ENCODE assay signal across 20 mouse cellular contexts in genomic region chr7:109963707-109964106, GRCm38 (mm10). TPM values are rescaled to one million over a fixed set of nuclear protein-coding genes. Genes with fewer than 3 reads are reported as not detected.
DNase-seq lines count a peak whose midpoint lies in the region; ATAC-seq and TF ChIP-seq lines count a peak whose summit lies in the region.
"Had no signal": no experiment of that assay in that cellular context is flagged by ENCODE, and none has a peak within 500 bp of the region (broad histone marks: within the 10 kb centered on the region; RNA-seq: fewer than 3 reads in every experiment).

No protein-coding gene starts in this region.

- H3K9me3 ChIP-seq in kidney, postnatal 0 days (replicated peaks; ENCODE audit: low read length) = no peaks in the 10 kb centered on the region
- H3K9me3 ChIP-seq in midbrain, embryonic 11.5 days (ENCODE audit: control insufficient read depth, low read length) = no peaks in the 10 kb centered on the region; the same call in 1 of the 2 replicates
- H3K9me3 ChIP-seq in midbrain, embryonic 13.5 days = no peaks in the 10 kb centered on the region

- no peak overlapping the region for H3K9ac ChIP-seq in kidney, postnatal 0 days (ENCODE audit: low read depth, low read length)
- H3K9ac ChIP-seq in midbrain, embryonic 11.5 days (ENCODE audit: low read length) = no peak overlapping the region
- H3K9ac ChIP-seq in midbrain, embryonic 13.5 days (replicated peaks) = no peak overlapping the region
- H3K9ac ChIP-seq: limb, embryonic 13.5 days had no signal

- 97% methylated on average over 4 of the region's 4 CpGs for WGBS in kidney, postnatal 0 days
- 91% methylated on average over 4 of the region's 4 CpGs for WGBS in midbrain, embryonic 11.5 days
- WGBS in midbrain, embryonic 13.5 days = 94% methylated on average over 4 of the region's 4 CpGs

- no peaks in the 10 kb centered on the region for H3K36me3 ChIP-seq in kidney, postnatal 0 days (ENCODE audit: insufficient read depth, low read length)
- no peaks in the 10 kb centered on the region for H3K36me3 ChIP-seq in midbrain, embryonic 11.5 days (ENCODE audit: control insufficient read depth, insufficient read depth, low read length)
- no peaks in the 10 kb centered on the region for H3K36me3 ChIP-seq in midbrain, embryonic 13.5 days
- H3K36me3 ChIP-seq: limb, embryonic 13.5 days had no signal

- H3K4me3 ChIP-seq in kidney, postnatal 0 days (replicated peaks; ENCODE audit: low read depth, low read length) = no peak overlapping the region
- no peak overlapping the region for H3K4me3 ChIP-seq in midbrain, embryonic 11.5 days (ENCODE audit: low read depth, low read length)
- H3K4me3 ChIP-seq in midbrain, embryonic 13.5 days (replicated peaks) = no peak overlapping the region
- H3K4me3 ChIP-seq: limb, embryonic 13.5 days had no signal

- H3K27ac ChIP-seq in kidney, postnatal 0 days = no peak overlapping the region
- no peak overlapping the region for H3K27ac ChIP-seq in midbrain, embryonic 11.5 days (ENCODE audit: low read depth, low read length)
- no peak overlapping the region for H3K27ac ChIP-seq in midbrain, embryonic 13.5 days

- peak; percentile 28; the same call in 1 of the 2 replicates for TF ChIP-seq CTCF in kidney, postnatal 0 days (IDR thresholded peaks at IDR 0.05; ENCODE audit: low read depth)

- H3K4me2 ChIP-seq in kidney, postnatal 0 days (ENCODE audit: low read length) = no peak overlapping the region
- H3K4me2 ChIP-seq in midbrain, embryonic 11.5 days = no peak overlapping the region
- no peak overlapping the region for H3K4me2 ChIP-seq in midbrain, embryonic 13.5 days (replicated peaks)
- H3K4me2 ChIP-seq: limb, embryonic 13.5 days had no signal

- H3K4me1 ChIP-seq in kidney, postnatal 0 days (replicated peaks; ENCODE audit: insufficient read depth, low read length) = no peaks in the 10 kb centered on the region
- H3K4me1 ChIP-seq in midbrain, embryonic 11.5 days (ENCODE audit: control insufficient read depth, insufficient read depth, low read length) = peaks cover 11% of the 10 kb centered on the region
- peaks cover 22% of the 10 kb centered on the region for H3K4me1 ChIP-seq in midbrain, embryonic 13.5 days (replicated peaks)

- no peak for ATAC-seq in kidney, postnatal 0 days (replicated peaks; ENCODE audit: low FRiP score, low read depth)
- ATAC-seq in midbrain, embryonic 11.5 days (ENCODE audit: low FRiP score) = no peak
- ATAC-seq in midbrain, embryonic 13.5 days = no peak
- ATAC-seq: activated CD4-positive, CD25-positive, alpha-beta regulatory T cell, adult 4 months; forebrain, embryonic 16.5 days; hindbrain, embryonic 16.5 days had no signal

- no peaks in the 10 kb centered on the region for H3K27me3 ChIP-seq in kidney, postnatal 0 days (ENCODE audit: insufficient read depth, low read length)
- no peaks in the 10 kb centered on the region for H3K27me3 ChIP-seq in midbrain, embryonic 11.5 days (ENCODE audit: control insufficient read depth, insufficient read depth, low read length)
- H3K27me3 ChIP-seq in midbrain, embryonic 13.5 days = no peaks in the 10 kb centered on the region
- H3K27me3 ChIP-seq: limb, embryonic 13.5 days had no signal

- DNase-seq in kidney, postnatal 0 days (ENCODE audit: low spot score) = no peak
- no peak for DNase-seq in kidney, adult 9 months
- peak; percentile 79 for DNase-seq in midbrain, embryonic 11.5 days (ENCODE audit: low spot score, missing footprints)
- peak; percentile 88 for DNase-seq in R1 (ENCODE audit: low read depth, low spot score)
- no peak for DNase-seq in frontal cortex, postnatal 10 days (ENCODE audit: low spot score in 2 of 2)
- DNase-seq in cerebellum, postnatal 4 days (ENCODE audit: low spot score in 2 of 2) = no peak
- DNase-seq: adrenal gland, postnatal 25 days; cerebellum, adult 11 months; cerebellum, postnatal 10 days; embryo, embryonic 11 days; heart, adult 18-20 months; kidney, adult 18-20 months; kidney, postnatal 36 days; lung, postnatal 4 days; right cerebral cortex, postnatal 4 days had no signal

RNA-seq across cellular contexts. Expression of gene Dennd5a, which starts 3.4 kb away (rescaled TPM):
- 32.3 and 35.0 TPM in 2 replicates for polyA plus RNA-seq in kidney, postnatal 0 days (2015; fragmentation: Nextera tagmentation; extraction: Ambion mirVana)
- polyA plus RNA-seq in midbrain, embryonic 11.5 days (2014; fragmentation: Nextera tagmentation; extraction: Ambion mirVana) = 52.4 and 53.0 TPM in 2 replicates
- polyA plus RNA-seq in midbrain, embryonic 13.5 days (2015; fragmentation: Nextera tagmentation; extraction: Ambion mirVana) = 44.4 and 44.8 TPM in 2 replicates

RNA-seq across cellular contexts. Expression of gene Tmem41b, which starts 23.0 kb away (rescaled TPM):
- polyA plus RNA-seq in kidney, postnatal 0 days (2015; fragmentation: Nextera tagmentation; extraction: Ambion mirVana) = 72.9 and 75.0 TPM in 2 replicates
- 85.6 and 89.5 TPM in 2 replicates for polyA plus RNA-seq in midbrain, embryonic 11.5 days (2014; fragmentation: Nextera tagmentation; extraction: Ambion mirVana)
- polyA plus RNA-seq in midbrain, embryonic 13.5 days (2015; fragmentation: Nextera tagmentation; extraction: Ambion mirVana) = 66.1 and 73.4 TPM in 2 replicates

RNA-seq across cellular contexts. Expression of gene Ipo7, which starts 54.4 kb away (rescaled TPM):
- polyA plus RNA-seq in kidney, postnatal 0 days (2015; fragmentation: Nextera tagmentation; extraction: Ambion mirVana) = 27.5 and 30.6 TPM in 2 replicates
- 37.8 and 40.2 TPM in 2 replicates for polyA plus RNA-seq in midbrain, embryonic 11.5 days (2014; fragmentation: Nextera tagmentation; extraction: Ambion mirVana)
- 44.5 and 46.2 TPM in 2 replicates for polyA plus RNA-seq in midbrain, embryonic 13.5 days (2015; fragmentation: Nextera tagmentation; extraction: Ambion mirVana)

Comparison
In these comparisons a context has a peak if more than half of its experiments do, and no peak if none do; other contexts are left out.
1. DNase-seq: peak in midbrain, embryonic 11.5 days (single experiment) and R1 (single experiment); none in kidney, postnatal 0 days (single experiment), kidney, adult 9 months (single experiment), frontal cortex, postnatal 10 days (0 of 2) and cerebellum, postnatal 4 days (0 of 2).